Mouse (Mus musculus) urinary bladder, postnatal 25 days (tissue): ENCODE data around the gene Acsbg1.
"Not testable (repeated sequence)": the region's sequence is repeated elsewhere in the genome, so short reads cannot be mapped to it uniquely, and the experiment has no call there.

Experiments
- DNase-seq: peaks from one replicate; pipeline ENCODE4 v3.0.0; 2022; ENCODE audit warnings: low spot score

Acsbg1 gene

DNA sequence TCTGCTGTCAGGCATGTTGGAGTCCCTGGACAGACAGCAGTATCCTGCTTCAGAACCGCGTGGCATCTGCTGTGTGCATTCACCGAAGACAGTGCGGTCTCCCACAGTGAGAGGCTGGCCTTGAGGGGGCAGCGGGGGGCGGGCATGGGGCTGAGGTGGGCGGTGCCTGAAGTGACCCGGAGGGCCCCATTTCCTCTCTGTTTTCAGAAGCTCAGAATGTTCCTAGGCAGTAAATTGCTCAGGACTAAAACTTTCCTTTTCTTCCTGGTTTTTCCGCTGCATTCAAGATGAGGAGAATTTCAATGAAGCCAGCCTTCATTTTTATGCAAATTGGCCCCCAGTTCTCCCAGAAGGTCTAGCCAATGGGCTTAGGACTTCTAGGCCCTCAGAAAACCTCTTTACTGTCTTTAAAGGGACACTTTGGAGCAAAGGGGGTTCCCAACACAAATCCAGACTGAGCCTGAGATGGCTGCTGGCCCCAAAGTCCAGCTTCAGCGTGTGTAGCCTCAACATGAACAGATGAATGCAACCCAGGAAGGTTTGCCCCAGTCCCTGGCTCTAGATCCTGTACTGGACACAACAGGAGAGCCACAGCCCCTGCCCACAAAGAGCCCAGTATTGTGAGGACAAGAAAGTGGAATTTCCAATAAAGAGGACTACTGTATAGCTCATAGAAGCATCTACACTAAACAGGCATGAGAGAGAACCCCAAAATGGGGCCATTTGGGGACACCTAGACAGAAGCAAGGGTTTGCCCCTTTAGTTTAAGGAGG, at the start of gene Acsbg1:
Gene Acsbg1 (minus strand): TSS at position 266 of the 773 bp plus-strand sequence.
- DNase-seq = no peak

- no peak for DNase-seq
Measured at GRCm38 (mm10) chr9:54708085-54708484, 46.4 kb upstream of the Acsbg1 start.

GRCm38 (mm10) chr9:54707288-54707999, 45.8 kb upstream of the Acsbg1 start:
- DNase-seq = no peak

DNA sequence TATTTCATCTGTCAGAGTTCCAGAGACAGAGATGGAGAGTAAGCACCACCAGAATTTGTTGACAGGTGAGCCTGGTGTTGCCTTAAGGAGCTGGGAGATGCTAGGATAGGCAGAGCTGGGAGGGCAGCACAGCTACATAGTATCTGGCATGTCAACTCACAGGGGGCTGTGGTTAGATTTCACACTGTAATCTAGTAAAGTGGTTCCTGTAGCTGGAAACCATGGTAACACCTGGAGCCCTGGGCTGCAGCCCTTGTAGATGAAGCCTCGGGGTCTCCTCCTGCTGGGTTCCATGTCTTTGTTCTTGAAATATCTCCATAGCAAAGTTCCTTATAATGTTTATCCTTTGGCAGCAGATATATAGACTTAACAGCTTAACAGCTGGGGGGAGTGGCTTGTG, 43.9 kb upstream of the Acsbg1 start:
- DNase-seq = no peak

GRCm38 (mm10) chr9:54704361-54704760, 42.7 kb upstream of the Acsbg1 start:
- no peak for DNase-seq

DNA sequence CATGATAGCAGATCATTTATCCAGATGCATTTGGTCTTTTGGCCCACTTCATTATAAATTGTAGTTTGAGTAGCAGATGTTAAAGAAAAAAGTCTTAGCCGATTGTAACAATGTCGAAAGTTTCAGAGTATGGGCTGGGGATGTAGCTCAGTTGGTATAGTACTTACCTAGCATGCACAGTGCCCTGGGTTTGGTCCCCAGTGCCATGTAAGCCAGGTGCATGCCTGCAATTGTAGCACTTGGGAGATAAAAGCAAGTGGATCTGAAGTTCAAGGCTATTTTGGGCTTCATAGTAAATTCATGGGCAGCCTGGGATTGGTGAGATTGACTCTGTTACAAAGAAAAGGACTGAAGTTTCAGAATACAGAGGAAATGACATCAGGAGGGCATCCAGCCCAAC, 40.9 kb upstream of the Acsbg1 start:
- DNase-seq = no peak

DNA sequence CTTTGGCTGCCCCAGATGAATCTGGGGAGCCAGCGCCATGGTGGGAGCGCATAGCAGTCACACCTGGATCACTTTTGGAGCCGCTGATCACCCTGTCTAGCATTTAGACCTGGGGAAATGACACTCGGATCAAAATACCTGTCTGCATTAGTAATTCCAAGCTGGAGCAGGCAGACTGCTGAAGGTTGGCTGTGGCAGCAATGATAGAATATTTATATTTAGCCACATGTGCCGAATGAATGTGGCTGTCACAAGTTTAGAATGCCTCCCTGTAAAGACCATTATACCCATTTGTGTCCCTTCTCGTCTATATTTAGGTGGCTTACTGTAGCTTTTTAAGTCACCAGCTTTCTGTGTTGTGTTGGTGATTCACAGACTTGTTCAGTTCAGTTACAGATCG, 39.1 kb upstream of the Acsbg1 start:
- DNase-seq = no peak

- peak; percentile 23 for DNase-seq
Measured at GRCm38 (mm10) chr9:54700174-54700475, 38.5 kb upstream of the Acsbg1 start.

GRCm38 (mm10) chr9:54699345-54700173, 37.9 kb upstream of the Acsbg1 start:
- DNase-seq = peak; percentile 77

GRCm38 (mm10) chr9:54699087-54699344, 37.3 kb upstream of the Acsbg1 start:
- DNase-seq = no peak

DNA sequence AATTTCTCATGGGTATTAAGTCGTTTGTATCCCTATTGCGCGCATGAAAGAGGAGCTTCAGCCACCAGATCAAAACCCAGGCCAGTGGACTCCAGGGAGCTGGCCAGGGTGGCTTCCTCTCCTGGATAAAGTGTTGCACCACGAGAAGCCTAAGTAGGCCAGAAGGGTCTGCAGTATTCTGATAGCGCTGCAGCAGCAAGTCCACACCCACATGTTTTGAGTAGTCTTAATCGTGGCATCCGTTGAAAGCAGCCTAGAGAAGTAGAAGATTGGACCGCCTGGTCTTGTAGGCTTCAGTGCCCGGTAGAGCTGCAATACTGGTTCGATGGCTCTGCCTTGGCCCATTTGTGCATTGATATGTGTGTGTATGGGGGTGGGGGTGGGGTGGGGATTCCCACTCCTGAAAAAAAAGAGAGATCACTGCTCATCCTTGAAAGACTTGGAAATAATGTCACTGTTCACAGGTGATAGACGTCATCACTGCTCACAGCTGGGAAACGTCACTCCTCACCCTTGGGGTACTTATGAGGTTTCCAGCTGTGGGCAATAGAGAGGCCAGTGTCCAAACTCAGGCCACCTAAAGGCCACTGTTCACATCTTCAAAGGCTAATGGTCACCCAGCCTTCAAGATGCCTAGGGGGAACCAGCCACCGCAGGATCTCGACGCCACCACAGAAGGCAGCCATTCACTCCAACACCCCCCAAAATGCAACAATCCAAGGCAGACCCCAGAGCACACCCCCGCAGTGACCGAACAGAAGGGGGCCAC, 36.8 kb upstream of the Acsbg1 start, which contains the start of gene Dnaja4:
Gene Dnaja4 (plus strand): TSS at position 556 of the 769 bp plus-strand sequence.
- DNase-seq = no peak

DNA sequence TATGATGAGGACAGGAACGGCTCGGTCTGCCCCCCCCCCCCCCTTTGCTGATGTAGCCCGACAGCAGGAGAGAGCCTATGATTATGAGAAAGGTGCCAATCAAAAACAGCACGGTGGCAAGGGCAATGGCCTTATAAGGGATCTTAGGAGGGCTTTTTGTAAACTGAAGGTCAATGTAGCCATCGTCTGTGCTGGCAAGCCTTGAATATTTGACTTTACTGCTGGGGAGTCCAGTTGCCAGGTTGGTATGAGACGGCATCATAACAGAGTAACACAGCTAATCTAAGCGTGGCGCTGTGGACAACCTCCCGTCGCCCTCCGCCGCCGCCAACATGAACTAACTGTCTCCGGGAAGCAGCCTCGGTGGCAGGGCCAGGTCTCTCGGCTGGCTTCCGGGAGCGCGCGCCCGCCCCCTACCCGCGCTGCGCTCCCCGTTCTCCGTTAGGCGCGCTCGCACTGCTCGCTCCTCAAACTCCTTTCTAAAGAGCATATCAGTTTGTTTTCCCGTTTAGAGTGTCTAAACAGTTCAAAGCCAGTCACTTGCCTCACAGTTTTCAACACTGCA, 29.7 kb upstream of the Acsbg1 start:
- not testable (repeated sequence) for DNase-seq

GRCm38 (mm10) chr9:54690697-54691096, 29.0 kb upstream of the Acsbg1 start:
- not testable (repeated sequence) for DNase-seq

- no peak for DNase-seq
Measured at GRCm38 (mm10) chr9:54689446-54689845, 27.8 kb upstream of the Acsbg1 start.

- no peak for DNase-seq
Measured at GRCm38 (mm10) chr9:54687246-54688236, 25.9 kb upstream of the Acsbg1 start.

GRCm38 (mm10) chr9:54683814-54684605, 22.3 kb upstream of the Acsbg1 start:
- no peak for DNase-seq

DNA sequence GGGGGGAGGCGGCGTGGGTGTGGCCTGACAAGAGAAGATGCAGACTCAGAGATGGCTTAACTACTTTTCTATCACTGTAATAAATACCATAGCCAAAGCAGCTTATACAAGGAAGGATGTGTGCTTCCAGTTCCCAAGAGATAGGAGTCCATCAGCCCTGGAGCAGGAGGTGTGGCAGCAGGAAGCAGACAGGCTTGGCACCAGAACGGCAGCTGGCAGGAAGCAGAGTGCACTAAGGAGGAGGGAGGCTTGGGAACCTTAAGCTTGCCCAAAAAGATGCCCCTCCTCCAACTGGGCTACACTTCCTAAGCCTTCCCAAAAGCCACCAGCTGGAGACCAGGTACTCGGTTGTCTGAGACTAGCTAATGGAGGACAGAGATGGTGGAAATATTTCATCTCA, 21.2 kb upstream of the Acsbg1 start:
- no peak for DNase-seq

DNA sequence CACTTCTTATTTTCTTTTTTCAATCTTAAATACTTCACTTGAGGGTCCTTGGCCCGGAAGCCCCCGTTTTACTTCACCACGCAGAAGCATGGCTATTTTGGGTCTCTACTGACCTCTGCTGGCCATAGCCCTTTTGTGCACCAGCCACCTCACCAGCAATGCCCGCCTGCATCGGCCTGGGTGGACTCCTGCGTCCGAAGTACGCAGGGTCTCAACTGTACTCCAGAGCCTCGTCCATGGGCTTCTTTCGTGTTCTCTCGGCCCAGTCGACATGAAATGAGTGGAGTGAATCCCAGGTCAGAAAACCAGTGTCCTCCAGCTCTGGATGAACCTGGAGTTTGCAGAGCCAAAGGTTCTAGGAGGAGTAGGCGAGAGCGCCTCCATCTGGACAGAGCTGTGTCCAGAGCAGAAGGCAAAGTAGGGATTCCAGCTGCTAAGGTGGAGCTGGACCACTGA, 14.9 kb upstream of the Acsbg1 start:
- DNase-seq = peak; percentile 69

DNA sequence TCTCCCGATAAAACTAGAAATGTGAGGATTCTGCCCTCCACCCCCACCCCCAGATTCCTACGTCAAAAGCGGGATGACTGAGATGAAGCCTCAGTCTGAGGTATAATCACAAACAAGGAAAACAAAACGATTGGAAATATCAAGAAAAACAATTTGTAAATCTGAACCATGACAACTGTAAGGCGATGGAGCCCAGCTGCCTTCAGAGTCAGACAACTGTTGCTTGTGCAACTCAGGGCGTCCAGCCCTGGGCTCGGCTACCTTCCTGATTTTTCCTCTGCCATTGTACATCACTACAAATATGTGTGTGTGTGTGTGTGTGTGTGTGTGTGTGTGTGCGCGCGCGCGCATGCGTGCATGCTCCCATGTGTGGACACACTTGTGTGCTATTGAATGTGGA, 12.2 kb upstream of the Acsbg1 start:
- DNase-seq = no peak

- DNase-seq = no peak
Measured at GRCm38 (mm10) chr9:54671962-54672361, 10.3 kb upstream of the Acsbg1 start.
